Mouse (Mus musculus) limb, embryonic 14.5 days (tissue): ENCODE data around the gene Cdc14b. TPM values are rescaled to one million over a fixed set of nuclear protein-coding genes. Genes with fewer than 3 reads are reported as not detected.

ENCODE experiments used
- ATAC-seq: fragments of 200-750 bp; cut with Nextera tagmentation; 2 replicates; pipeline ENCODE4 v1.8.0; 2017; ENCODE audit warnings: low read depth, moderate number of reproducible peaks, moderate TSS enrichment; ENCODE audit not compliant: low FRiP score
- DNase-seq: peaks from one replicate; pipeline ENCODE4 v3.0.0-alpha.2; 2015; ENCODE audit warnings: low spot score
- H3K27ac ChIP-seq: fragments of 300-500 bp; sonication (generic); replicated peaks from 2 replicates; pipeline ENCODE4 v1.5.1; 2014; ENCODE audit warnings: low read depth, mild to moderate bottlenecking, low read length, moderate library complexity, mixed read lengths
- H3K27me3 ChIP-seq: fragments of 300-500 bp; sonication (generic); 2 replicates; pipeline ENCODE4 v1.6.1; 2014; ENCODE audit warnings: low read length, mixed read lengths; ENCODE audit not compliant: control insufficient read depth, insufficient read depth
- H3K36me3 ChIP-seq: fragments of 300-500 bp; sonication (generic); 2 replicates; pipeline ENCODE4 v1.6.1; 2014; ENCODE audit warnings: mild to moderate bottlenecking, low read length, moderate library complexity, mixed read lengths; ENCODE audit not compliant: control insufficient read depth, insufficient read depth
- H3K4me1 ChIP-seq: fragments of 300-500 bp; sonication (generic); 2 replicates; pipeline ENCODE4 v1.6.1; 2014; ENCODE audit warnings: antibody characterized with exemption, low read length, mixed read lengths; ENCODE audit not compliant: control insufficient read depth, insufficient read depth
- H3K4me2 ChIP-seq: fragments of 300-500 bp; sonication (generic); replicated peaks from 2 replicates; pipeline ENCODE4 v1.6.1; 2014; ENCODE audit warnings: low read depth, mild to moderate bottlenecking, low read length, moderate library complexity; ENCODE audit not compliant: severe bottlenecking
- H3K4me3 ChIP-seq: fragments of 300-500 bp; sonication (generic); replicated peaks from 2 replicates; pipeline ENCODE4 v1.5.1; 2014; ENCODE audit warnings: low read length
- H3K9ac ChIP-seq: fragments of 300-500 bp; sonication (generic); 2 replicates; pipeline ENCODE4 v1.6.1; 2014; ENCODE audit warnings: mild to moderate bottlenecking, low read depth, low read length, moderate library complexity; ENCODE audit not compliant: severe bottlenecking
- H3K9me3 ChIP-seq: fragments of 300-500 bp; sonication (generic); 2 replicates; pipeline ENCODE4 v1.6.1; 2016; ENCODE audit warnings: low read length; ENCODE audit not compliant: control insufficient read depth
- POLR2A ChIP-seq: fragments of 200-500 bp; IDR thresholded peaks from 2 replicates; pipeline ENCODE4 v1.8.0; 2012; ENCODE audit warnings: inconsistent platforms, mild to moderate bottlenecking, moderate library complexity, borderline replicate concordance; ENCODE audit not compliant: insufficient read depth, insufficient read length; ENCODE audit errors: extremely low read depth
- WGBS: fragments of 180-500 bp; shearing (Covaris S2); extraction: QIAGEN DNeasy Blood & Tissue Kit; methylation state at CpG from one replicate; pipeline ENCODE4 v1.1.7; 2014; 5-methylcytosine and 5-hydroxymethylcytosine counted together
- polyA plus RNA-seq, 2 experiments: library from polyadenylated mRNA; depleted of rRNA in 1 of 2; stranded (reverse) in 1 of 2; unstranded in 1 of 2; fragments of >200 nt; fragmentation: Nextera tagmentation in 1 of 2; extraction: Ambion mirVana in 1 of 2; gene quantifications; 2 replicates each; pipeline versions ENCODE4 v1.2.1 to v1.2.3; 2012 to 2014

Cdc14b gene
- polyA plus RNA-seq, 2 experiments, result 15.3 to 16.1 TPM

GRCm38 (mm10) chr13:64286791-64287190 lies 11.7 kb upstream of the Cdc14b start:
- H3K27me3 ChIP-seq, result no peaks in the 10 kb centered on the region
- H3K27ac ChIP-seq, result no peak overlapping the region
- H3K4me2 ChIP-seq, result no peak overlapping the region
- H3K36me3 ChIP-seq, result 0 out of 2 replicates have a peak, but pooled peaks cover 3% of the 10 kb centered on the region
- 0 out of 2 replicates have a peak, but pooled peaks cover 3% of the 10 kb centered on the region for H3K9me3 ChIP-seq
- 13% methylated on average over 4 of the region's 4 CpGs for WGBS
- H3K4me1 ChIP-seq, result no peaks in the 10 kb centered on the region
- no peak overlapping the region for H3K9ac ChIP-seq
- no peak overlapping the region for H3K4me3 ChIP-seq
- no peak for TF ChIP-seq POLR2A
- ATAC-seq, result no peak
- DNase-seq, result no peak

GRCm38 (mm10) chr13:64286321-64286720 lies 11.2 kb upstream of the Cdc14b start:
- Histone ChIP-seq H3K4me1 (no peaks in the 10 kb centered on the region), H3K4me2 (no peak overlapping the region), H3K27ac (no peak overlapping the region), H3K27me3 (no peaks in the 10 kb centered on the region), H3K9ac (no peak overlapping the region), H3K9me3 (0 out of 2 replicates have a peak, but pooled peaks cover 3% of the 10 kb centered on the region), H3K36me3 (0 out of 2 replicates have a peak, but pooled peaks cover under 1% of the 10 kb centered on the region), H3K4me3 (no peak overlapping the region)
- DNase-seq, result no peak
- no peak for TF ChIP-seq POLR2A
- ATAC-seq, result no peak
- WGBS, result 57% methylated on average over 4 of the region's 4 CpGs

DNA sequence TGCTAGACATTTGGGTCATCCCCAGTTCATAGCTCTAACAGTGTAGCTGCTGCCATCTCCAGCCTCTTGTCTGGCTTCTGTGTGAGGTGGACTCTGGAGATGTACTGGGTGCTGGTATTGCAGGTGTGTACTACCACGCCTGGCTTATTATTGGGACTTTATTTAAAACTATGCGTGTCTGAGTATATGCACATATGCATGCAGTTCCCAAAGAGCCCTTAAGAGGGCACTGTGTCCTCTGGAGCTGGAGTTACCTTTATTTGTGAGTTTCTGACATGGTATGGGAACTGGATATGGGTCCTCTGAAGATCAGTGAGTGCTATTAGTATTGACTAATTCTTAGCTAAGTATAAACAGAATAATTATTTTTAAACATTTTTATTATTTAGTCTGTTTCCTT lies 9.6 kb upstream of the Cdc14b start:
- H3K4me2 ChIP-seq, result no peak overlapping the region
- H3K9me3 ChIP-seq, result 0 out of 2 replicates have a peak, but pooled peaks cover 3% of the 10 kb centered on the region
- 95% methylated on average over 2 of the region's 2 CpGs for WGBS
- DNase-seq, result no peak
- H3K27ac ChIP-seq, result no peak overlapping the region
- no peaks in the 10 kb centered on the region for H3K4me1 ChIP-seq
- H3K36me3 ChIP-seq, result no peaks in the 10 kb centered on the region
- ATAC-seq, result no peak
- no peak for TF ChIP-seq POLR2A
- H3K4me3 ChIP-seq, result no peak overlapping the region
- no peaks in the 10 kb centered on the region for H3K27me3 ChIP-seq
- H3K9ac ChIP-seq, result no peak overlapping the region

GRCm38 (mm10) chr13:64280940-64281339 lies 5.8 kb upstream of the Cdc14b start:
- Histone ChIP-seq H3K36me3 (no peaks in the 10 kb centered on the region), H3K4me1 (no peaks in the 10 kb centered on the region), H3K9me3 (0 out of 2 replicates have a peak, but pooled peaks cover 3% of the 10 kb centered on the region), H3K9ac (no peak overlapping the region), H3K27me3 (no peaks in the 10 kb centered on the region), H3K4me3 (no peak overlapping the region), H3K27ac (no peak overlapping the region), H3K4me2 (no peak overlapping the region)
- WGBS, result 83% methylated on average over 5 of the region's 5 CpGs
- DNase-seq (no peak), ATAC-seq (no peak)
- no peak for TF ChIP-seq POLR2A

GRCm38 (mm10) chr13:64275754-64276127 lies 651 bp upstream of the Cdc14b start:
- 20% methylated on average over 9 of the region's 9 CpGs for WGBS
- ATAC-seq, result no peak
- Histone ChIP-seq H3K27me3 (no peaks in the 10 kb centered on the region), H3K4me1 (no peaks in the 10 kb centered on the region), H3K4me3 (peak overlapping the region; percentile 85), H3K9me3 (no peaks in the 10 kb centered on the region), H3K27ac (no peak overlapping the region), H3K4me2 (peak overlapping the region; percentile 100), H3K9ac (peak overlapping the region; percentile 71; the same call in 1 of the 2 replicates), H3K36me3 (no peaks in the 10 kb centered on the region)
- no peak for TF ChIP-seq POLR2A
- no peak for DNase-seq
